Mouse (Mus musculus) CD4-positive, CD25-positive, alpha-beta regulatory T cell, adult 2 months (primary cell): ENCODE data around the gene Nid1.
"Not testable (repeated sequence)": the region's sequence is repeated elsewhere in the genome, so short reads cannot be mapped to it uniquely, and the experiment has no call there.

Source experiments
- DNase-seq: peaks from one replicate; pipeline ENCODE4 v3.0.0-alpha.2; 2012; ENCODE audit warnings: low read depth, low spot score

The Nid1 gene

GRCm38 (mm10) chr13:13543073-13543472, 105.7 kb downstream of the Nid1 start:
- not testable (repeated sequence) for DNase-seq

- DNase-seq, result no peak
These were observed 109.4 kb downstream of the Nid1 start for GRCm38 (mm10) chr13:13546792-13547191.

- DNase-seq, result no peak
These were observed 110.5 kb downstream of the Nid1 start for GRCm38 (mm10) chr13:13547889-13548288.

- no peak for DNase-seq
These were observed 111.3 kb downstream of the Nid1 start for GRCm38 (mm10) chr13:13548431-13549190.

GRCm38 (mm10) chr13:13549687-13550660, 112.6 kb downstream of the Nid1 start:
- no peak for DNase-seq

GRCm38 (mm10) chr13:13552020-13552419, 114.7 kb downstream of the Nid1 start:
- DNase-seq, result no peak

- DNase-seq, result no peak
These were observed 116.3 kb downstream of the Nid1 start for GRCm38 (mm10) chr13:13553660-13554059.

- no peak for DNase-seq
These were observed 117.8 kb downstream of the Nid1 start for GRCm38 (mm10) chr13:13555196-13555595.

GRCm38 (mm10) chr13:13557001-13557743, 119.8 kb downstream of the Nid1 start:
- DNase-seq, result no peak

GRCm38 (mm10) chr13:13558251-13558650, 120.9 kb downstream of the Nid1 start:
- DNase-seq, result no peak

GRCm38 (mm10) chr13:13558900-13559299, 121.5 kb downstream of the Nid1 start:
- DNase-seq, result no peak
